Mouse (Mus musculus): ENCODE results near the gene Sele.

The Sele gene

DNA sequence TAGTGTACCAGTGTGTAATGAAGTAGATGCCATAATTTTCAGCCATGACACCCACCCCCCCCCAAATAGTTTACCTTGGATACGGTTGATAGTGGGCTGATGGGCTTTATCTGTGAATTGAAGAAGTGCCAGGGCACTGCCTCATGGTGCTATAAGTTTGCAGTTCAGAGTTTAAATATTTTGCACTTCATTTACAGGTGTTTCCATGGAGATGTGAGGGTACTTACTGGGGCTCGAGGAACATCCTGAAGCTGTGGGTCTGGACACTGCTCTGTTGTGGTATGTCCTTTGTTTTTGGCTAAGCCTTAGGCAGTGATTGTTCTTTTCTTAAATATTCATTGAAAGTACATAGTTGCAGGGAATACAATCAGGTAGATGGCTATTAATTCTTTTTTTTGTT is 14.8 kb downstream of the Sele start:
- no peak for TF ChIP-seq GATA4 (IDR thresholded peaks at IDR 0.05; ENCODE audit: insufficient replicate concordance, low read length)

DNA sequence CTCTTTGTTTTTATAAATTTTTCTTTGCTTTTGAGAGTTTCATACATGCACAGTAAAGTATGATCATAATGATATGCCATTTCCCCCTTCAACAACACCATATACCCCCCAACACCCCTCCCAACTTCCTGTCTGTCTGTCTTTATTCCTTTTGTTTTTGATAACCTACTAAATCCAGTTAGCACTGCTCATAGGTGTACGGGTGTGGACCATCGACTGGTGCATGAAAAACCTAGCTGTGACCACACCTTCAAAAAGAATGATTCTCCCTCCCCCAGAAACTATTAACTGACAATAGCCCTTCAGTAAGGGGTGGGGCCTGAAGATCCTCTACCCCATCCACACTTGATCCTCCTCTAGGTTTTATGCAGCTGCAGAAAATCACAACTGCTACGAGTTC is 15.7 kb downstream of the Sele start:
- no peak for TF ChIP-seq GATA4 (IDR thresholded peaks at IDR 0.05; ENCODE audit: insufficient replicate concordance, low read length)

DNA sequence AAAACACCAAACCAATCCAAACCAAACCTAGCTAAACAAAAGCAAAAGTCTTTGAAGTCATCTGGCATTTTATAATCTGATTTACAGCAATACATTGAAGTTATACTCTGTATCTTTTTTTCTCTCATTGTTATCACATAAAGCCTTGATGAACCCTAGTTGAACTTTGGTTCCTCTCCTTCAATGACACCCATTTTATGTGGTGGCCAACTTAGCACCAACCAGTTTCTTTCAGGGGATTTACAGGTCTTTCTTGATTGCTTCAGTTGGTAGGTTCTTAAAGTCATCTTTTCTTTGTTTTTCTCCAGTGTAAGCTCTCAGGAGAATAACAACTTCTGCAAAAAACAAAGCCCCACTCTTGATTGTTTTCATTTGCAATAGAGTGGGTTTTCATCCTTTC is 21.2 kb downstream of the Sele start:
- no peak for TF ChIP-seq GATA4 (IDR thresholded peaks at IDR 0.05; ENCODE audit: insufficient replicate concordance, low read length)

DNA sequence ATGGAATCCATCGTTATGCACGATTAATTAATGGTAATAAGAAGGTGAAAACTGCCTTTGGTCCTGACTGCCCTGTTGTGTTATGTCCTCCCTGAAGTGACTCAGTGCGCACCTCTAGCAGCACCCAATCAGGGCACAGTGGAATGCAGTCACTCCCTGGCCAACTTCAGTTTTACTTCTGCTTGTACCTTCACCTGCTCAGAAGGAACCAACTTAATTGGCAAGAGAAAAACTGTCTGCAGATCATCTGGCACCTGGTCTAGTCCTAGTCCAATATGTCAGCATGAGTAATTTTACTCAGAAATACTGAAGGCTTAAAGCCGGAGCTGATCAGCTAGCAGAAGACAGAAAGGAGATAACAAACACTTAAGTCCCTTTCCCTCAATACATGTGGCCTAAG is 22.4 kb downstream of the Sele start:
- no peak for TF ChIP-seq GATA4 (IDR thresholded peaks at IDR 0.05; ENCODE audit: insufficient replicate concordance, low read length)

DNA sequence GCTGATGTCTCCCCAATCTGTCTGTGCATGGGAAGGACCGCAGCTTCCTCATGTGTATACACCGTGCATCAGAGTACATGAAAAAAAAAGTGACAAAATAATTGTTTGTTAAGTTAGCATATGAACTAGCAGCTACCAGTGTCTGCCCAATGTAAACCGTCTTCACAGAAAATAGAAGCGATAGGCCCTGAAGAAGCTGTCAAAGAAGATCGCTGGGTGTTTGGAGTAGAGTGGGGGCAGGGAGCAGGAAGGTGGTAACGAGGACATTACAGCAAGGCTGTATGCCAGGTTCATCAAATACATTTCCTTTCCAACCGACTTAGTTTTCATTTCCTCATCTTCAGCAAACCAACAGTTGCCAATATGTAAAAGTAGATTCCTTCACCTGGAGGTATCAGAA is 23.1 kb downstream of the Sele start:
- no peak for TF ChIP-seq GATA4 (IDR thresholded peaks at IDR 0.05; ENCODE audit: insufficient replicate concordance, low read length)

DNA sequence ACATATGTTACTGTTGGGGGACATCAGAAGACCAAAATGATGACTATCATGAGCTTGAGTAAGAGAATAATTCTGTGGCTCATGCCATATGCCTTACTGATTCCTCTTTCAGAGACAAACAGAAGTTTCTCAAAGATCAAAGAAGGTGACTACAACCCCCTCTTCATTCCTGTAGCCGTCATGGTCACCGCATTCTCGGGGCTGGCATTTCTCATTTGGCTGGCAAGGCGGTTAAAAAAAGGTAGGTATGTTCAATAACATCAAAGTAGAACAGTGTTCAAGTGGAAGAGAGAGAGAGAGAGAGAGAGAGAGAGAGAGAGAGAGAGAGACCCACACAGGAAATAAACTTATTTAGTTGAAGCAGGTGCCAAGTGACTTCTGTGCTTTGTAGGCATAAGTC is 24.0 kb downstream of the Sele start:
- TF ChIP-seq GATA4 (IDR thresholded peaks at IDR 0.05; ENCODE audit: insufficient replicate concordance, low read length), result no peak

DNA sequence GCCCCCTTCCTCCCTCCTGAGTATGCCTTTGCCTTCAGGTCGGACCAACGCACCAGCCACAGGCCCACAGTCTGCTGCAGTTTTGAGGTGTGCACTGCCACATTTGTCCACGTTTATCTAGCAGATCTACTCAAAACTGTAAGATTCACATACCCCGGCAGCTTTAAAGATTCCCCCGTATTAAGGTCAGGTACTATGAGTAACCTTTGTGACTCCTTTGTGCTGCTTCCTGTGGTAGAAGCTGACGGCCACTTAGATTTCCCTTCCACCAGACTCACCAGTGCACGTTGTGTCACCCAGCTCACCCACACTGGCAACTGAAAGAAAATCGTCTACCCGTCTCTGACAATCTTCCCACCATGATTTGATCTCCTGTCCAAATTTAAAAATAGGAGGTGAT is 25.1 kb downstream of the Sele start:
- TF ChIP-seq GATA4 (IDR thresholded peaks at IDR 0.05; ENCODE audit: insufficient replicate concordance, low read length), result no peak

DNA sequence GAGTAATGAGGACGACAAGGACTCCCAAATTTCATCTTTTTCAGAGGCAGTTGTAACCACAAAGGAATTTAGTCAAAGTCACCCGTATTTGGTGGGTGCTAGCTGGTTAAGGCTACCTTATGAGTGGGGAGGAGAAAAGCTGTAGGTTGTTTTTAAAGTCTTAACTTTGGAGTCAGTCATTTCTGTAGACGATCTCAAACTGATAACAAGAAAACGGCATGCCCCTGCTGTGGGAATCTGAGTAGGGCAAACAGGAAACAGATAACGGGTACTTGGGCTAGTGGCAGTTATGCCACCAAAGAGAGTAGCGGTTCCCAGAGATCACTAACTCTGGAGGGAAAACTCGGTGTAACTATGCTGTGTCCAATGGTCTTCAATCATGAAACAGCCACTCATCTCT is 25.8 kb downstream of the Sele start:
- no peak for TF ChIP-seq GATA4 (IDR thresholded peaks at IDR 0.05; ENCODE audit: insufficient replicate concordance, low read length)

DNA sequence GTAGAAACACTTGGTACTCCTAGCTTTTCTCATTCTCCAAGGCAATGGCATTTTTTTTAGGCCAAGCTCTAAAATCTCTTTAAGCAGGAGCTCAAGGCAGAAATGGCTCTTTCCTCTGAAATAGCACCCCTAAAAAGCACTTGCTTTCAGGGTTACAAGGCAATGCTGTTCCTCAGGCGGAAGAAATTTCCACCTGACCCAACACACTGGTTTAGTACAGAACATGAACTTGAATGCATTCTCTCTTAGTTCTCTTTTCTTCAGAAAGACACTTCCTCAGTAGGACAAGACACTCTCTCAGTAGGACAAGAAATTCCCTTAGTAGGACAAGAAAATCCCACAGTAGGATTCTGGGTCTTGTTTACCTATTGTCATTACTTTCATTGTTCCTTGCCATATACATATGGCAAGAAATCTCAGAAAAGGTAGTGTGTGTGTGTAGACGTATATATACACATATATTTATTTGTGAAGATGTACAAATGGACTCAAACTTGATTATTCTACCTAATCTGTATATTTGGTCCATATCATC is 26.6 kb downstream of the Sele start:
- TF ChIP-seq GATA4 (IDR thresholded peaks at IDR 0.05; ENCODE audit: insufficient replicate concordance, low read length), result no peak

DNA sequence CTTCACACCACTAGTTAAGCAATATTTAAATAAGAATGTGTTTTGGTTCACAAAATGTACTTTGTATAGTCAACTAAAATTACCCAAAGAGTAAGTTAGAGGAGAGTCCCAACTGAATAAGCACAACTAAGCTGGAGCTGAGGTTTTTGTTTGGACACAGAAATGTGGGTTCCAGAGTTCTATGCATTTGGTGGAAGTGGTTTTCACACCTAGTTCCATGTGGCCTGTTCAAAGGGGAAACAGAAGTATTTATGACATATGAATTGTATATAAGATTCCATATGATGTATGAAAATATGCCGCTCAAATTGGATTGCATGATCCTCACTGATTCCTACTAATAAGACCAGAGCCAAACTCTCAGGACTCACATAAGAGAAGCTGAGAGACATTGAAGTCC is 27.4 kb downstream of the Sele start:
- no peak for TF ChIP-seq GATA4 (IDR thresholded peaks at IDR 0.05; ENCODE audit: insufficient replicate concordance, low read length)

DNA sequence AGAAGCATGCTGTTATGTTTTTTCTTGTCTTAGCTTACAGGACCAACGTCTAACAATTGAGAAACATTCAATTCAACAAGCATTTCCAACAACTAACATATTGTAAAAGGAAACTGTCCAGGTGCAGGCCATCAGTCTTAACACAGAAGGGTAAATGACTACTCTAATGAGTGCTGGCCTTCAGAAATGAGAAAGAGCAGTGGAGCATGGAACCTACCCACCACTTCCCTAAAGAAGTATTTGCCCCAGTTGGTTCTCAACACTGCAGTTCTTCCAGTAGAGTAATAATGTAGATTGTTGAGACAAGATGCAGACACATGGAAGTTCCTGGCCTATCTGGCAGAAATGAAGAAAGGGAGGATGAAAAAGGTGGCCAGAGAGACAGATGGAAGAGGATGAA is 28.4 kb downstream of the Sele start:
- TF ChIP-seq GATA4 (IDR thresholded peaks at IDR 0.05; ENCODE audit: insufficient replicate concordance, low read length), result no peak

DNA sequence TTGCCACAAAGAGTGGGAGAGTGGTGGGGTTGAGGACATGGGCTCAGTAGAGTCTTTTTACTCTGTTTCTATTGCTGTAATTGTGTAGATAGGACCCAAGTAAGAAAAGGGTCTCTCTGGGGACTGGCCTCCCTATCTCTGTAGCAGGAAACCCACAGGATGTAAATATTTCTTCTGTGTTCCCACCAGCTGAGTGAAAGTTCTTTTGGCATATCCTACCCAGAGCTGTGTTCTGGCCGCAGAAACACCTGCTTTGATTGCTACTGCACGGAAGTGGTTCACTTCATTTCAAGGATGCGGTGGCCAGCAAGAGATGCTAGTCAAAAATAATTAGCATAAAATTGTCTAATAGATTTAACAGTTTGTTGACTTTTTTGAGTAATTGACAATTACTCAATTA is 29.0 kb downstream of the Sele start:
- TF ChIP-seq GATA4 (IDR thresholded peaks at IDR 0.05; ENCODE audit: insufficient replicate concordance, low read length), result no peak

DNA sequence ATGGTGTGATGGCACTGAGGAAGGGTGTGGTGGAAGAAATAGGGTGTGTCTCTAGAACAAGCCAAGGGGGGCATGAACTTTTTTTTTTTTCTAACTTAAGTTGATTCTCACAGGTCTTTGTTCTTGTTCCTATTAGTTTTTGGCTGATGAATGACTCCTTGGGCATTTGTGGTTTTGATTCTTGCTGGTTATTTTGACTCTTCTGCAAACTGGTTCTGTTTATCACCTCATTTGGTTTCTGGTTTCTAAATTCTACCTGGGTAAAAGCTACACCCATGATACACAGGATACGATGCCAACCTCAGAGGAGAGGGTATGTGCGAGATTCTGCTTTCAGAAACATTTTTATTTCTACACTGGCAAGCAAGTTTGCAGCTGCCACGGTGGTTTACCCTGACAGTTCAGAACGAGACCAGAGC is 30.3 kb downstream of the Sele start:
- TF ChIP-seq GATA4 (IDR thresholded peaks at IDR 0.05; ENCODE audit: insufficient replicate concordance, low read length), result no peak

DNA sequence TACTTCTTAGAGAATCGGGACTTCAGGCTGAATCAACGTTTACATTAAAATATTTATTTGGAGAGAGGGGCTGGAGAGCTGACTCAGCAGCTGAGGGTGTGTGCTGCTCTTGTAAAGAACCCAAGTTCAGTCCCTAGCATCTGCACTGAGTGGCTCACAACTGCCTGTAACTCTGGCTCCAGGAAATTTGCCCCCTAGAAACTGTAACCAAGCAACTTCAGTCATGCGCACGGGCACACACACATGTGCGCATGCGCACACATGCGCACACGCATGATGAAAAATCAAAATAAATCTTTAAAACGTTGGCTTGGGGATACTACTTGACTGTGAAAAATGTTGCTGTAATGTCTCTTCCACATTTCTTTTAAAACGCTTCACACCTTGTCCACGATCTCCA is 31.1 kb downstream of the Sele start:
- TF ChIP-seq GATA4 (IDR thresholded peaks at IDR 0.05; ENCODE audit: insufficient replicate concordance, low read length), result no peak

DNA sequence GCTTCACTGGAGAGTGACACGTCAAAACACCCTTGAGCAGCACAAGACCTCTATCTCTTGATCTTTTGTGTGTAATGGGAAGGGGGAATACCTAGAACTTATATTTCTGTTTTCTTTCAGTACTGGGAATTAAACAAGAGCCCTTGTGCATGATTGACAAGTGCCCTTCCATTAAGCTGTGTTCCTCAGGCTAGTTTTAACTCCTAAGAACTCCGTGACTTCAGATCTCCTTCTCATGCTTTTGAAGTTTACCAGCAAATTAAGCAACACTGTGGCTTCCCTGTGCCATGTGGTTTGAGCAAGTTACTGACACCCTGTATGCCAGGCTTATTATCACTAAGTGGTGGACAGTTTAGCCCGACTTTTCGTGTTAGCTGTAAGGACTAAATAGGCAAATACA is 35.0 kb downstream of the Sele start:
- TF ChIP-seq GATA4 (IDR thresholded peaks at IDR 0.05; ENCODE audit: insufficient replicate concordance, low read length), result no peak

DNA sequence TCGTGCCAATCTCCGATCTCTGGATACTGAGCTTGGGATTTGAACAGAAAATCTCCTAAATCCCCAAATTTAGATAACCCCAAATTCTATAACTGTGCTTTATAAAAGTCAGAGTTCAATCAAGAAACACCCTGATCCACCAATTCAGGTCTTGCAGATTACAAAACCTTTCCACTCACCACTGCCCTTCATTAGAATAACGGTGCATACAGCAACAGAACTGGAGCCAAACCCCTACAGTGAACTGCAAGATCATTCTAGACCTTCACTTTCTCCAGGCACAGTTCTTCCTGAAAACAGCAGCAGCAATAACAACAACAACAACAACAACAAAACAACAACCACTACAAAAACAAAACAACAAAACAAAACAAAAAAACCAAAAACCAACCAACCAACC is 38.8 kb downstream of the Sele start:
- TF ChIP-seq GATA4 (IDR thresholded peaks at IDR 0.05; ENCODE audit: insufficient replicate concordance, low read length), result no peak

DNA sequence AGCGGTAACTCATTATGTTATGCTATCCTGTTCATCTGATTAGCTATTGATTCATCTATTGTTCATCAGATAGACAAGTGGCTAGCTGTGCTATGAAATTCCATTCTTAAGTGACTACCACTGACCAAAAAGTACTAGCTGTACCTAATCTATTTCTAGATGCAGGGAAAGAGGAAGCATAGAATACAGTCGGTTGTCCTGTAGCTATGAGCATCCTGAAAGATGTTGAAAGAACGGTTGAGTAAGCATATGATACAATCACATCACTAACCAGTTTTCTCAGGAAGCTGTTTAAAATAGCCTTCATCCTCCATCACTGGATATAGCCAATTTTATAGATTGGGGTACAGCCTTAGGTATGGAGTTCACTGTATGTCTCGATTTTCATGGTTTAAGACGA is 39.8 kb downstream of the Sele start:
- TF ChIP-seq GATA4 (IDR thresholded peaks at IDR 0.05; ENCODE audit: insufficient replicate concordance, low read length), result no peak

DNA sequence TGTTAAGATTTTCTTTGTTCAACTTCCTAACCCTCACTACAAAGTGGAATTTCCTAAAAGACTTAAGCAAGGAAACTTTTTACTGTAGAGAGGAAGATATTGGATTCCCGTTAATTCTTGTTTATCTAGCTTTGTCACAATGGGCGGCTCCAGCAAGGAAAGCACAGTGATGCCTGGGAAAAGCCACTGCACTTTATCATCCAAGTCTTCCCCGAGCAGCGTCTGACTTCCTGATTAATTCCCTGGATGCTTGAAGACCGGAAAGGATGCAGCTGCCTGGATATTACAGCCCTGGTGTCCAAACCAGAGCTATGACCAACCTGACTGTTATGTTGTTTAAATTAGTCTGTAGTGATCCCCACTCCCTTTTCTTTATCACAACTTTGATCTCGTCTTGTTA is 48.7 kb downstream of the Sele start:
- peak; percentile 91 for TF ChIP-seq GATA4 (IDR thresholded peaks at IDR 0.05; ENCODE audit: insufficient replicate concordance, low read length)
